Mouse (Mus musculus) liver, embryonic 11.5 days (tissue): ENCODE measurements around the gene Per1. TPM values are rescaled to one million over a fixed set of nuclear protein-coding genes. Genes with fewer than 3 reads are reported as not detected.
A peak's percentile ranks its signal among the peaks of the same experiment; 100 is the strongest.

ENCODE experiments used
- ATAC-seq: fragments of 200-750 bp; cut with Nextera tagmentation; replicated peaks from 2 replicates; pipeline ENCODE4 v1.8.0; 2017; ENCODE audit warnings: moderate number of reproducible peaks, mild to moderate bottlenecking, moderate TSS enrichment, moderate library complexity; ENCODE audit not compliant: low FRiP score
- DNase-seq: peaks from one replicate; pipeline ENCODE4 v3.0.0-alpha.2; 2017; ENCODE audit warnings: low spot score
- H3K27ac ChIP-seq: fragments of 300-500 bp; sonication (generic); 2 replicates; pipeline ENCODE4 v1.5.1; 2014; ENCODE audit warnings: mild to moderate bottlenecking, low read depth, low read length, control low read depth
- H3K27me3 ChIP-seq: fragments of 300-500 bp; sonication (generic); replicated peaks from 2 replicates; pipeline ENCODE4 v1.6.1; 2014; ENCODE audit warnings: low read length, mixed read lengths; ENCODE audit not compliant: control insufficient read depth, insufficient read depth
- H3K36me3 ChIP-seq: fragments of 300-500 bp; sonication (generic); 2 replicates; pipeline ENCODE4 v1.6.1; 2014; ENCODE audit warnings: mild to moderate bottlenecking, low read length, moderate library complexity, mixed read lengths; ENCODE audit not compliant: control insufficient read depth, insufficient read depth
- H3K4me1 ChIP-seq: fragments of 300-500 bp; sonication (generic); replicated peaks from 2 replicates; pipeline ENCODE4 v1.6.1; 2014; ENCODE audit warnings: low read length, mixed read lengths; ENCODE audit not compliant: control insufficient read depth, insufficient read depth
- H3K4me2 ChIP-seq: fragments of 300-500 bp; sonication (generic); 2 replicates; pipeline ENCODE4 v1.6.1; 2014; ENCODE audit warnings: mild to moderate bottlenecking, control low read depth, moderate library complexity
- H3K4me3 ChIP-seq: fragments of 300-500 bp; sonication (generic); 2 replicates; pipeline ENCODE4 v1.5.1; 2014; ENCODE audit warnings: low read depth, low read length, control low read depth
- H3K9ac ChIP-seq: fragments of 300-500 bp; sonication (generic); 2 replicates; pipeline ENCODE4 v1.6.1; 2014; ENCODE audit warnings: low read depth, low read length, control low read depth
- H3K9me3 ChIP-seq: fragments of 300-500 bp; sonication (generic); 2 replicates; pipeline ENCODE4 v1.6.1; 2016; ENCODE audit warnings: low read length, inconsistent platforms, mixed read lengths; ENCODE audit not compliant: control insufficient read depth
- WGBS: fragments of 180-500 bp; shearing (Covaris S2); extraction: QIAGEN DNeasy Blood & Tissue Kit; methylation state at CpG from one replicate; pipeline ENCODE4 v1.1.7; 2014; 5-methylcytosine and 5-hydroxymethylcytosine counted together
- polyA plus RNA-seq: library from polyadenylated mRNA; unstranded; fragments of >200 nt; fragmentation: Nextera tagmentation; extraction: Ambion mirVana; gene quantifications from 2 replicates; pipeline ENCODE4 v1.2.1, GENCODE M21; 2014

The Per1 gene
- polyA plus RNA-seq, 1 experiment from 2014 or later, result 6.6 TPM

DNA sequence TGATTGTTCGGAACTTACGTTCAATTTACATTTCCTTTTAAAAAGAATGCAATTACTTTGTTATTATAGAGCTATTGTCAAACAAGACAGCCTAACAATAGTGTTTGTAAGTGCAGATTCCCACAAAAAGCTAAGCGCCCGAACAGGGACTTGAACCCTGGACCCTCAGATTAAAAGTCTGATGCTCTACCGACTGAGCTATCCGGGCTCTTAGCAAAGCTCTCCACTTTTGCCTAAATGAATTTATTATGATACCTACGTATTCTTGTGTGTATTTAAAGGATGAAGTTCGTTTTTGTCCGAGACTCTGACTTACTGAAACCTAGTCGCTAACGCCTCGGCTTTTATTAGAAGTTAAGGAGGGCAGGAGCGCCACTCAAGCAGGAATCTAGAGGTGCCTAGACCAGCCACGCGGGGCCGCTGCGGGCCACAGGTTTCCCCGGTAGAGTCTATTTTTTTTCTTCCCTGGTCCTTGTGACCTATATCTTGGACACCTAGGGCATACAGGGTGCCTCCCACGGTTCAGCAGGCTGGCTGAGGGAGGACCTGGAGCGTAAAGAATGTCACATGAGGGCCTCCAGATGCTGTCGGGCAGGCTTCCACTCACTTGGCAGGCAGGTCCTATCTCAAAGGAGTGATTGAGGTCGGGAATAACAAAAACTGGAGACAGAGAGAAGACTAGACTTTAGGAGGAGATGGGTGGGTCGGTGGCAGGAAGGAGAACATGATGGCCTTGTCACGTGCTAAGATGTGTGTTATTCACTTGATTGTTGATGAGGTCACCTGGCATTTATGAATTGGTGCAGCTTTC is 30.2 kb downstream of the Per1 start:
- Histone ChIP-seq H3K27me3 (peaks cover 4% of the 10 kb centered on the region), H3K9me3 (no peaks in the 10 kb centered on the region), H3K4me1 (peaks cover 23% of the 10 kb centered on the region), H3K36me3 (no peaks in the 10 kb centered on the region), H3K4me3 (peak overlapping the region; percentile 65), H3K9ac (peak overlapping the region; percentile 65), H3K27ac (peak overlapping the region; percentile 57; the same call in 1 of the 2 replicates), H3K4me2 (peak overlapping the region; percentile 86)
- ATAC-seq (peak; percentile 55), DNase-seq (peak; percentile 83)
- WGBS, result under 1% methylated on average over 24 of the region's 24 CpGs

DNA sequence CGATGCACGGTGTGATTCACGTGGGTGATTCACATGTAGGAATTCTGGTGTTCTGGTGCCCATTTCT is 30.7 kb downstream of the Per1 start, which contains the start of gene Aloxe3:
TSS of gene Aloxe3 (plus strand) at position 45 of the 67 bp plus-strand sequence.
- H3K27me3 ChIP-seq, result peaks cover 4% of the 10 kb centered on the region
- H3K27ac ChIP-seq, result peak within 1 kb of the TSS; percentile 57; the same call in 1 of the 2 replicates
- H3K4me1 ChIP-seq, result peaks cover 19% of the 10 kb centered on the region
- WGBS, result 6% methylated on average over 3 of the region's 3 CpGs
- H3K4me2 ChIP-seq, result peak within 1 kb of the TSS; percentile 86
- H3K9me3 ChIP-seq, result no peaks in the 10 kb centered on the region
- H3K4me3 ChIP-seq, result peak within 1 kb of the TSS; percentile 65
- H3K9ac ChIP-seq, result peak within 1 kb of the TSS; percentile 65
- no peaks in the 10 kb centered on the region for H3K36me3 ChIP-seq
- DNase-seq (no peak), ATAC-seq (no peak)

- H3K4me2 ChIP-seq, result peak overlapping the region; percentile 86
- H3K27ac ChIP-seq, result no peak overlapping the region
- WGBS, result 12% methylated on average over 20 of the region's 20 CpGs
- DNase-seq, result peak; percentile 46
- no peak for ATAC-seq
- peaks cover 3% of the 10 kb centered on the region for H3K27me3 ChIP-seq
- no peaks in the 10 kb centered on the region for H3K9me3 ChIP-seq
- no peaks in the 10 kb centered on the region for H3K36me3 ChIP-seq
- H3K9ac ChIP-seq, result peak overlapping the region; percentile 38; the same call in 1 of the 2 replicates
- H3K4me1 ChIP-seq, result peaks cover 14% of the 10 kb centered on the region
- peak overlapping the region; percentile 65 for H3K4me3 ChIP-seq
These were observed 31.1 kb downstream of the Per1 start for GRCm38 (mm10) chr11:69125919-69126705.

GRCm38 (mm10) chr11:69126706-69127095 is 31.7 kb downstream of the Per1 start:
- no peak overlapping the region for H3K27ac ChIP-seq
- no peak for DNase-seq
- peak overlapping the region; percentile 65; the same call in 1 of the 2 replicates for H3K4me3 ChIP-seq
- H3K36me3 ChIP-seq, result no peaks in the 10 kb centered on the region
- H3K27me3 ChIP-seq, result no peaks in the 10 kb centered on the region; the same call in 1 of the 2 replicates
- H3K4me1 ChIP-seq, result peaks cover 8% of the 10 kb centered on the region
- no peak overlapping the region for H3K9ac ChIP-seq
- H3K4me2 ChIP-seq, result peak overlapping the region; percentile 86
- 53% methylated on average over 2 of the region's 2 CpGs for WGBS
- ATAC-seq, result no peak
- H3K9me3 ChIP-seq, result no peaks in the 10 kb centered on the region

DNA sequence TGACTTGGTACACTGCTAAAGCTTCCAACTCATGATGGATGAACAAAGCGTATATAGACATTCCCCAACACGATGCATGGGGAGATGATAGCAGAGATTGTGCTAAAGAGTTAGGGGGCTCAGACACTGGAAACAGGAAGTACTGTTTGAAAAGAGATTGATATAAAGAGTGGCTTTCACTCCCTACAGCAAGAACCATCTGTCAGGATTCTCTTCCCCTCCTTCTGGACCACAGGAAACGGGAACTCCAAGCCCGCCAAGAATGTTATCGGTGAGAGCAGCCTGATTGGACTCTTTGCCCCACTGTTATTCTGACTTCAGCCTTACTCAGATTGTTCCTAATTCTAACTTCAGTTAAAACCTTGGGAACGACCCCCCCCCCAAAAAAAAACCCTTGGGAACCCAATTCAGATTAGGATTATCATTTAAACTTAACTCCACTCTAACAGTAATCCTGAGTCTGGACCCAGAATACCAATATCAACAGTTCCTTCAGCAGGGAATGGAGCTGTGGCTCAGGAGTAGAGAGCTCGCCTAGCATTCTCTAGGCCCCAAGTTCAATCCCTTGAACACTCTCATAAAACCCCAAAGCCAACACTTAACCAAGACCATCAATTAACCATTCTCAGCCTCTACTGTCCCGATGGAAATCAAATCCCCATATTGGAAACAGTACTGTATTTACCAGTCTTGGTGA is 33.6 kb downstream of the Per1 start:
- H3K36me3 ChIP-seq, result no peaks in the 10 kb centered on the region
- H3K4me1 ChIP-seq, result peaks cover 10% of the 10 kb centered on the region
- peaks cover 6% of the 10 kb centered on the region for H3K27me3 ChIP-seq
- H3K9ac ChIP-seq, result no peak overlapping the region
- no peak for DNase-seq
- WGBS, result 47% methylated on average over 8 of the region's 8 CpGs
- H3K4me3 ChIP-seq, result no peak overlapping the region
- ATAC-seq, result no peak
- H3K9me3 ChIP-seq, result no peaks in the 10 kb centered on the region
- H3K27ac ChIP-seq, result no peak overlapping the region
- H3K4me2 ChIP-seq, result no peak overlapping the region

- Histone ChIP-seq H3K27me3 (peaks cover 6% of the 10 kb centered on the region), H3K27ac (no peak overlapping the region), H3K4me1 (peaks cover 13% of the 10 kb centered on the region), H3K4me3 (peak overlapping the region; percentile 53), H3K4me2 (peak overlapping the region; percentile 83), H3K9ac (no peak overlapping the region), H3K9me3 (no peaks in the 10 kb centered on the region), H3K36me3 (no peaks in the 10 kb centered on the region)
- 22% methylated on average over 5 of the region's 5 CpGs for WGBS
- ATAC-seq (0 out of 2 replicates have a peak, but pooled peaks have one; percentile 12), DNase-seq (no peak)
These were observed 38.5 kb downstream of the Per1 start for GRCm38 (mm10) chr11:69133566-69133922.

- Histone ChIP-seq H3K27ac (no peak overlapping the region), H3K4me2 (peak overlapping the region; percentile 83), H3K4me3 (peak overlapping the region; percentile 53), H3K4me1 (peaks cover 13% of the 10 kb centered on the region), H3K9ac (peak overlapping the region; percentile 34), H3K36me3 (no peaks in the 10 kb centered on the region), H3K27me3 (peaks cover 6% of the 10 kb centered on the region), H3K9me3 (no peaks in the 10 kb centered on the region)
- DNase-seq (peak; percentile 58), ATAC-seq (peak; percentile 62)
- 5% methylated on average over 34 of the region's 34 CpGs for WGBS
These were observed 39.1 kb downstream of the Per1 start for GRCm38 (mm10) chr11:69133923-69134621.

DNA sequence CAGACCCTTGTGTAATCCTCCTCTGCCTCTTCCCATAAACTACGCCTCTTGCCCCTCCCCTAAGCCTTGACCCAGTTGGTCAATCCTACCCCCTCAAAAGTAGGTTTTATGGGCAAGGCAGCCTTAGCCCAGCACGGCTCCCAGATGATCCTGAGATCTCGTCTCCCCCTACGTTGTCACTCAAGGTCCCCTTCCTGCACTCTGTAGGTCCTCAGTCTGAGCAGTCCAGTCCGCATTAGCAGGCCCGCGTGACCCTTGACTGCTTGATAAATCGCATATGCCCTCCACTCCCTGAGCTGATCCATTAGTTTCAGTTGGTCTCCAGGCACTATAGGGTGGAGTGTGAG is 39.6 kb downstream of the Per1 start:
- Histone ChIP-seq H3K9ac (peak overlapping the region; percentile 34; the same call in 1 of the 2 replicates), H3K27ac (no peak overlapping the region), H3K4me2 (peak overlapping the region; percentile 83), H3K36me3 (no peaks in the 10 kb centered on the region), H3K27me3 (peaks cover 6% of the 10 kb centered on the region), H3K4me3 (peak overlapping the region; percentile 53), H3K4me1 (peaks cover 13% of the 10 kb centered on the region), H3K9me3 (no peaks in the 10 kb centered on the region)
- 38% methylated on average over 8 of the region's 8 CpGs for WGBS
- DNase-seq (no peak), ATAC-seq (no peak; the same call in 1 of the 2 replicates)
